Mouse (Mus musculus) urinary bladder, postnatal 14 days (tissue): ENCODE results near the gene Gm2956.
"Not testable (repeated sequence)": the region's sequence is repeated elsewhere in the genome, so short reads cannot be mapped to it uniquely, and the experiment has no call there.

Source experiments
- DNase-seq: peaks from one replicate; pipeline ENCODE4 v3.0.0; 2021; ENCODE audit warnings: low spot score

The Gm2956 gene

GRCm38 (mm10) chr14:3332087-3332677, at the start of gene Gm2956:
Gene Gm2956, plus strand, starts transcription at chr14:3332627.
- not testable (repeated sequence) for DNase-seq

GRCm38 (mm10) chr14:3333406-3333805, 979 bp downstream of the Gm2956 start:
- not testable (repeated sequence) for DNase-seq

GRCm38 (mm10) chr14:3394793-3395192, 62.4 kb downstream of the Gm2956 start, which contains the start of gene Gm10413:
Gene Gm10413, plus strand, starts transcription at chr14:3395093.
- DNase-seq = not testable (repeated sequence)
